Mouse (Mus musculus) megakaryocyte, embryonic 14.5 days (primary cell): ENCODE measurements at regions not wholly inside any gene's neighbourhood (a gene's known extent, or its start where the extent isn't known, plus 50 kb on each side); places are given as distances from the start of the nearest gene placed in this dataset.

Source experiments
- FLI1 ChIP-seq: IDR thresholded peaks from 2 replicates; pipeline ENCODE4 v1.6.1; 2012; ENCODE audit warnings: low read length, inconsistent platforms, mixed read lengths
- GATA1 ChIP-seq: IDR thresholded peaks from 3 replicates; pipeline ENCODE4 v1.6.1; 2012; ENCODE audit warnings: mixed read lengths, low read length, inconsistent platforms, borderline replicate concordance

DNA sequence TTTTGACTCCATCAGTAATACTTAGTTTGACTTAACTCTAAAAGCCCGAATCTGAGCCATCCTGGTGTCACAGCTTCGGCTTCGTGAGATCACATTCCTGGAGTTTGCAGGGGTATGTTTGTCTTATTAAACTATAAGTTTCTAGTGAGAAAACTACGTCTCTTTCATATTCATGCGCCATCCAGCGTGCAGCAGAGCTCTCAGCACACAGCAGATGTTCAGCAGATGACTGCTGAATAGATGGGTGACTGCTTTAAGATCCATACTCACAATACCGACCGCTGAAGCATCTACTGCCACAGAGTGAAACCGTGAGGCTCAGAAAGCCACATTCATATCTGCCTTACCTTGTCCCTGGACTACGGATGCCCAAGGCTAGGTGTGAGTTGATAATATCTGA is 403.8 kb upstream of the Slc30a5 start:
- TF ChIP-seq FLI1, result no peak
- TF ChIP-seq GATA1, result no peak
